Mouse (Mus musculus): Measurements from ENCODE around the gene Gm8126. TPM values are rescaled to one million over a fixed set of nuclear protein-coding genes. Genes with fewer than 3 reads are reported as not detected.
"Not testable (repeated sequence)": the region's sequence is repeated elsewhere in the genome, so short reads cannot be mapped to it uniquely, and the experiment has no call there.

Gene Gm8126
- polyA plus RNA-seq (2021) = 1.9 TPM

- DNase-seq (ENCODE audit: low read depth, low spot score); ATAC-seq; in situ Hi-C loops (cut with MboI; ENCODE audit: low pct_unique_long_range_greater_than_20kb); H3K27me3 ChIP-seq; CTCF ChIA-PET; POLR2A ChIA-PET: not testable (repeated sequence)
Observed at GRCm38 (mm10) chr14:43258349-43258748, at the start of gene Gm8126. TSS of gene Gm8126 (plus strand) at chr14:43258649.

- H3K27me3 ChIP-seq; in situ Hi-C loops (cut with MboI; ENCODE audit: low pct_unique_long_range_greater_than_20kb); POLR2A ChIA-PET; CTCF ChIA-PET; DNase-seq (ENCODE audit: low read depth, low spot score); ATAC-seq: not testable (repeated sequence)
Observed at GRCm38 (mm10) chr14:43235204-43235603, 23.2 kb upstream of the Gm8126 start, which contains the start of gene Gm8122. TSS of gene Gm8122 (minus strand) at chr14:43235304.

- CTCF ChIA-PET; H3K27me3 ChIP-seq; ATAC-seq; in situ Hi-C loops (cut with MboI; ENCODE audit: low pct_unique_long_range_greater_than_20kb); DNase-seq (ENCODE audit: low read depth, low spot score); POLR2A ChIA-PET: not testable (repeated sequence)
- peak; percentile 59 for TF ChIP-seq CTCF (IDR thresholded peaks at IDR 0.05)
Observed at GRCm38 (mm10) chr14:43237769-43238168, 20.7 kb upstream of the Gm8126 start.

GRCm38 (mm10) chr14:43249611-43250170 is 8.8 kb upstream of the Gm8126 start:
- H3K27me3 ChIP-seq; DNase-seq (ENCODE audit: low read depth, low spot score); CTCF ChIA-PET; ATAC-seq; POLR2A ChIA-PET; in situ Hi-C loops (cut with MboI; ENCODE audit: low pct_unique_long_range_greater_than_20kb): not testable (repeated sequence)

- in situ Hi-C loops (cut with MboI; ENCODE audit: low pct_unique_long_range_greater_than_20kb) = not testable (repeated sequence)
- DNase-seq (ENCODE audit: low read depth, low spot score) (peak; percentile 1), ATAC-seq (peak; percentile 90)
Observed at GRCm38 (mm10) chr14:43250549-43251253, 7.7 kb upstream of the Gm8126 start.

GRCm38 (mm10) chr14:43256511-43256910 is 1.9 kb upstream of the Gm8126 start:
- in situ Hi-C loops (cut with MboI; ENCODE audit: low pct_unique_long_range_greater_than_20kb); CTCF ChIA-PET: not testable (repeated sequence)

More at GRCm38 (mm10) chr14:43250549-43251253, 7.7 kb upstream of the Gm8126 start:
- CTCF ChIA-PET, H3K27me3 ChIP-seq, POLR2A ChIA-PET: not testable (repeated sequence)
- peak; percentile 65 for TF ChIP-seq CTCF (IDR thresholded peaks at IDR 0.05)

GRCm38 (mm10) chr14:43263421-43263820 is 5.0 kb downstream of the Gm8126 start:
- ATAC-seq, CTCF ChIA-PET: not testable (repeated sequence)

More at GRCm38 (mm10) chr14:43256511-43256910, 1.9 kb upstream of the Gm8126 start:
- ATAC-seq; H3K27me3 ChIP-seq; DNase-seq (ENCODE audit: low read depth, low spot score); POLR2A ChIA-PET: not testable (repeated sequence)

GRCm38 (mm10) chr14:43268521-43269084 is 10.2 kb downstream of the Gm8126 start:
- ATAC-seq; DNase-seq (ENCODE audit: low read depth, low spot score); CTCF ChIA-PET; POLR2A ChIA-PET; H3K27me3 ChIP-seq; in situ Hi-C loops (cut with MboI; ENCODE audit: low pct_unique_long_range_greater_than_20kb): not testable (repeated sequence)

More at GRCm38 (mm10) chr14:43263421-43263820, 5.0 kb downstream of the Gm8126 start:
- in situ Hi-C loops (cut with MboI; ENCODE audit: low pct_unique_long_range_greater_than_20kb); H3K27me3 ChIP-seq; POLR2A ChIA-PET; DNase-seq (ENCODE audit: low read depth, low spot score): not testable (repeated sequence)

GRCm38 (mm10) chr14:43269211-43269610 is 10.8 kb downstream of the Gm8126 start:
- POLR2A ChIA-PET; H3K27me3 ChIP-seq; ATAC-seq; in situ Hi-C loops (cut with MboI; ENCODE audit: low pct_unique_long_range_greater_than_20kb); DNase-seq (ENCODE audit: low read depth, low spot score); CTCF ChIA-PET: not testable (repeated sequence)

GRCm38 (mm10) chr14:43273161-43273560 is 14.7 kb downstream of the Gm8126 start:
- ATAC-seq; POLR2A ChIA-PET; CTCF ChIA-PET; DNase-seq (ENCODE audit: low read depth, low spot score); H3K27me3 ChIP-seq; in situ Hi-C loops (cut with MboI; ENCODE audit: low pct_unique_long_range_greater_than_20kb): not testable (repeated sequence)

- H3K27me3 ChIP-seq; in situ Hi-C loops (cut with MboI; ENCODE audit: low pct_unique_long_range_greater_than_20kb); POLR2A ChIA-PET; DNase-seq (ENCODE audit: low read depth, low spot score); ATAC-seq; CTCF ChIA-PET: not testable (repeated sequence)
Observed at GRCm38 (mm10) chr14:43274986-43275511, 16.6 kb downstream of the Gm8126 start, which contains the start of gene Gm9732. TSS of gene Gm9732 (plus strand) at chr14:43275036.

- CTCF ChIA-PET; H3K27me3 ChIP-seq; POLR2A ChIA-PET; in situ Hi-C loops (cut with MboI; ENCODE audit: low pct_unique_long_range_greater_than_20kb); ATAC-seq; DNase-seq (ENCODE audit: low read depth, low spot score): not testable (repeated sequence)
Observed at GRCm38 (mm10) chr14:43275752-43276151, 17.3 kb downstream of the Gm8126 start.

GRCm38 (mm10) chr14:43277468-43277867 is 19.0 kb downstream of the Gm8126 start:
- CTCF ChIA-PET; POLR2A ChIA-PET; H3K27me3 ChIP-seq; DNase-seq (ENCODE audit: low read depth, low spot score); ATAC-seq; in situ Hi-C loops (cut with MboI; ENCODE audit: low pct_unique_long_range_greater_than_20kb): not testable (repeated sequence)

- DNase-seq (ENCODE audit: low read depth, low spot score); ATAC-seq; CTCF ChIA-PET; H3K27me3 ChIP-seq; in situ Hi-C loops (cut with MboI; ENCODE audit: low pct_unique_long_range_greater_than_20kb); POLR2A ChIA-PET: not testable (repeated sequence)
Observed at GRCm38 (mm10) chr14:43278146-43278545, 19.7 kb downstream of the Gm8126 start.

GRCm38 (mm10) chr14:43278681-43279080 is 20.2 kb downstream of the Gm8126 start:
- POLR2A ChIA-PET; in situ Hi-C loops (cut with MboI; ENCODE audit: low pct_unique_long_range_greater_than_20kb); DNase-seq (ENCODE audit: low read depth, low spot score); CTCF ChIA-PET; ATAC-seq; H3K27me3 ChIP-seq: not testable (repeated sequence)
